Mouse (Mus musculus): ENCODE measurements around the gene Dao.

- TF ChIP-seq CTCF (IDR thresholded peaks at IDR 0.05; ENCODE audit: low read depth): no peak
- peak; percentile 56; the same call in 1 of the 2 replicates for TF ChIP-seq EP300 (IDR thresholded peaks at IDR 0.05; ENCODE audit: low read depth)
These were observed 30.7 kb upstream of the Dao start for GRCm38 (mm10) chr5:113972589-113973515.

Data from heart, postnatal 0 days (tissue).